Mouse (Mus musculus): ENCODE results near the gene Slc39a8.

GRCm38 (mm10) chr3:135832496-135832895 lies 7.4 kb downstream of the Slc39a8 start:
- TF ChIP-seq GATA1 (IDR thresholded peaks at IDR 0.05; ENCODE audit: low read length) (no peak), TAL1 (IDR thresholded peaks at IDR 0.05; ENCODE audit: low read length) (no peak)
